Mouse (Mus musculus) gastrocnemius, postnatal 25 days (tissue): ENCODE data around the gene Ceacam19. TPM values are rescaled to one million over a fixed set of nuclear protein-coding genes. Genes with fewer than 3 reads are reported as not detected.

Experiments
- DNase-seq: peaks from one replicate; pipeline ENCODE4 v3.0.0; 2022
- total RNA-seq, 2 experiments: library from RNA; stranded (reverse); gene quantifications; 1 replicate in 1 of 2; 2 replicates in 1 of 2; pipeline ENCODE4 v1.2.3; 2021

The Ceacam19 gene
- total RNA-seq, 2 experiments from 2014 or later, result not detected

- DNase-seq, result no peak
Measured at GRCm38 (mm10) chr7:19840936-19841335, 46.8 kb downstream of the Ceacam19 start.

- DNase-seq, result no peak
Measured at GRCm38 (mm10) chr7:19840371-19840770, 47.4 kb downstream of the Ceacam19 start.

- DNase-seq, result no peak
Measured at GRCm38 (mm10) chr7:19836843-19837242, 50.9 kb downstream of the Ceacam19 start.

- DNase-seq, result no peak
Measured at GRCm38 (mm10) chr7:19834055-19834454, 53.7 kb downstream of the Ceacam19 start.

- no peak for DNase-seq
Measured at GRCm38 (mm10) chr7:19831837-19832236, 55.9 kb downstream of the Ceacam19 start.

- peak; percentile 95 for DNase-seq
Measured at GRCm38 (mm10) chr7:19830682-19831156, 57.0 kb downstream of the Ceacam19 start.

GRCm38 (mm10) chr7:19829694-19830093, 58.1 kb downstream of the Ceacam19 start:
- DNase-seq, result no peak

GRCm38 (mm10) chr7:19826756-19827155, 61.0 kb downstream of the Ceacam19 start:
- peak; percentile 58 for DNase-seq

Other genes with a start within 250 kb of the Ceacam19 start
- 10 to 100 TPM; 36.3 to 47.0 TPM for gene Clptm1, start 222.9 kb downstream of the Ceacam19 start, total RNA-seq
- gene Apoc2, start 210.0 kb downstream of the Ceacam19 start, total RNA-seq, result not detected
- not detected for gene Gm44805, start 206.5 kb downstream of the Ceacam19 start, total RNA-seq
- not detected for gene Apoc4, start 206.5 kb downstream of the Ceacam19 start, total RNA-seq
- gene Apoc1, start 195.3 kb downstream of the Ceacam19 start, total RNA-seq, result 1 to 10 TPM in 1 of 2 experiments, not detected in 1; 3.7 TPM
- gene Apoe, start 188.8 kb downstream of the Ceacam19 start, total RNA-seq, result 100 to 1,000 TPM in 1 of 2 experiments, 10 to 100 TPM in 1; 53.5 to 108 TPM
- gene Tomm40, start 172.5 kb downstream of the Ceacam19 start, total RNA-seq, result 10 to 100 TPM; 45.1 to 45.4 TPM
- 1 to 10 TPM; 2.1 to 3.9 TPM for gene Nectin2, start 137.5 kb downstream of the Ceacam19 start, total RNA-seq
- gene Bcam, start 116.9 kb downstream of the Ceacam19 start, total RNA-seq, result 10 to 100 TPM; 25.3 to 33.9 TPM
- gene Cblc, start 91.2 kb downstream of the Ceacam19 start, total RNA-seq, result not detected
- 1 to 10 TPM; 1.2 TPM for gene Bcl3, start 65.2 kb downstream of the Ceacam19 start, total RNA-seq
- not detected for gene Gm19345, start 36.0 kb downstream of the Ceacam19 start, total RNA-seq
- not detected for gene Ceacam16, start 26.7 kb downstream of the Ceacam19 start, total RNA-seq
- gene Pvr, start 33.2 kb upstream of the Ceacam19 start, total RNA-seq, result 1 to 10 TPM; 5.6 to 6.1 TPM
- gene Igsf23, start 62.8 kb upstream of the Ceacam19 start, total RNA-seq, result not detected
- gene Ceacam20, start 77.4 kb upstream of the Ceacam19 start, total RNA-seq, result not detected
- not detected for gene Nlrp9b, start 103.5 kb upstream of the Ceacam19 start, total RNA-seq
- gene Vmn1r91, start 211.7 kb upstream of the Ceacam19 start, total RNA-seq, result not detected
- gene Gm16442, start 234.6 kb upstream of the Ceacam19 start, total RNA-seq, result not detected